In the genomic region with DNA sequence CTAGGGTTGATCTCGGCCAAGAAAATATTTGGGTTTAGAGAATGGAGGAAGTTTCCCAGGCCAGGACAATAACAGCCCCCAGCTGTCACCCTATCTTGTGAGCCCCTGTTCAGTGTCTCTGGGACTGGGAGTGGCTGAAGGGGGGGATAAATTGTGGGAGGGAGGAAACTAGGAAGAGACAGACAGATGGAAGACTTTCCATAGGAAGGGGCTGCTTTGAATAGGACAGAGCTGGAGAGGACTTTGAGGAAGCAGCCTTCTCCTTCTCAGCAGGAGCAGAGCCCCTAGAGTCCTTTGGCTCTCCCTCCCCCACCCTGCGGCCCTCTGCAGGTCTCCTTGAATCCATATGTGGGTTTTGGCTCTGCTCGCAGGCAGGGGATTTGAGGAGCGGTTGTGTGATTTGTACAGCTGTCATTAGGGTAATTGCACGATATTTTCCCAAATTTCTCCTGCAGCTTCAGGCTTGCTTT, we compare ENCODE assay signal across 13 mouse cellular contexts.
DNase-seq lines count a peak whose midpoint lies in the region; ATAC-seq and TF ChIP-seq lines count a peak whose summit lies in the region.
"Had no signal": no experiment of that assay in that cellular context is flagged by ENCODE, and none has a peak within 500 bp of the region (broad histone marks: within the 10 kb centered on the region; RNA-seq: fewer than 3 reads in every experiment).

No protein-coding gene starts in this region.

- no peaks in the 10 kb centered on the region for H3K36me3 ChIP-seq in forebrain, embryonic 16.5 days (ENCODE audit: control insufficient read depth, insufficient read depth)
- H3K36me3 ChIP-seq in forebrain, embryonic 12.5 days (replicated peaks) = no peaks in the 10 kb centered on the region
- H3K36me3 ChIP-seq in embryonic facial prominence, embryonic 14.5 days (ENCODE audit: control insufficient read depth, insufficient read depth, low read length) = no peaks in the 10 kb centered on the region
- no peaks in the 10 kb centered on the region for H3K36me3 ChIP-seq in intestine, embryonic 16.5 days (ENCODE audit: control insufficient read depth, insufficient read depth, low read length)
- no peaks in the 10 kb centered on the region for H3K36me3 ChIP-seq in midbrain, postnatal 0 days (ENCODE audit: insufficient read depth, low read length)
- H3K36me3 ChIP-seq: neural tube, embryonic 15.5 days had no signal

- peaks cover 7% of the 10 kb centered on the region; the same call in 1 of the 2 replicates for H3K4me1 ChIP-seq in forebrain, embryonic 16.5 days (replicated peaks; ENCODE audit: control insufficient read depth, insufficient read depth, low read length)
- peaks cover 15% of the 10 kb centered on the region; the same call in 1 of the 2 replicates for H3K4me1 ChIP-seq in forebrain, embryonic 12.5 days
- H3K4me1 ChIP-seq in embryonic facial prominence, embryonic 14.5 days (ENCODE audit: control insufficient read depth, insufficient read depth, low read length) = no peaks in the 10 kb centered on the region
- no peaks in the 10 kb centered on the region for H3K4me1 ChIP-seq in intestine, embryonic 16.5 days (ENCODE audit: control insufficient read depth, insufficient read depth, low read length)
- H3K4me1 ChIP-seq in midbrain, postnatal 0 days (ENCODE audit: insufficient read depth, low read length) = no peaks in the 10 kb centered on the region

- 0 out of 2 replicates have a peak, but pooled peaks have one; percentile 38 for ATAC-seq in forebrain, embryonic 16.5 days
- no peak for ATAC-seq in forebrain, embryonic 12.5 days (ENCODE audit: low FRiP score)
- peak; percentile 60 for ATAC-seq in embryonic facial prominence, embryonic 14.5 days (ENCODE audit: low read depth)
- ATAC-seq in intestine, embryonic 16.5 days = peak; percentile 66
- ATAC-seq in midbrain, postnatal 0 days (ENCODE audit: low FRiP score) = no peak
- ATAC-seq: hindbrain, postnatal 0 days had no signal

- DNase-seq in kidney, postnatal 10 days = peak; percentile 33
- no peak for DNase-seq in kidney, adult 18-20 months
- peak; percentile 79 for DNase-seq in embryonic facial prominence, embryonic 14.5 days (ENCODE audit: low spot score)
- DNase-seq in midbrain, postnatal 0 days (ENCODE audit: low spot score) = no peak
- no peak for DNase-seq in layer of hippocampus, postnatal 25 days (ENCODE audit: extremely low spot score in 1 of 2, low spot score in 1 of 2)
- DNase-seq: adrenal gland, postnatal 10 days; cerebellum, postnatal 36 days had no signal

- H3K4me3 ChIP-seq in forebrain, embryonic 16.5 days (replicated peaks; ENCODE audit: low read length) = no peak overlapping the region
- no peak overlapping the region for H3K4me3 ChIP-seq in forebrain, embryonic 12.5 days (replicated peaks)
- H3K4me3 ChIP-seq in embryonic facial prominence, embryonic 14.5 days (ENCODE audit: low read depth, low read length) = no peak overlapping the region
- H3K4me3 ChIP-seq in intestine, embryonic 16.5 days (ENCODE audit: low read length) = no peak overlapping the region
- H3K4me3 ChIP-seq in midbrain, postnatal 0 days (ENCODE audit: low read depth, low read length) = no peak overlapping the region
- H3K4me3 ChIP-seq: neural tube, embryonic 15.5 days had no signal

- H3K9ac ChIP-seq in forebrain, embryonic 16.5 days (replicated peaks; ENCODE audit: low read depth, low read length) = no peak overlapping the region
- H3K9ac ChIP-seq in forebrain, embryonic 12.5 days = no peak overlapping the region
- H3K9ac ChIP-seq in embryonic facial prominence, embryonic 14.5 days (ENCODE audit: low read depth, low read length) = no peak overlapping the region
- H3K9ac ChIP-seq in intestine, embryonic 16.5 days (ENCODE audit: low read depth, low read length) = no peak overlapping the region
- H3K9ac ChIP-seq in midbrain, postnatal 0 days (replicated peaks; ENCODE audit: low read length, poor library complexity, severe bottlenecking) = no peak overlapping the region
- H3K9ac ChIP-seq: neural tube, embryonic 15.5 days had no signal

- no peaks in the 10 kb centered on the region for H3K9me3 ChIP-seq in forebrain, embryonic 16.5 days (ENCODE audit: control insufficient read depth, low read length)
- H3K9me3 ChIP-seq in forebrain, embryonic 12.5 days = no peaks in the 10 kb centered on the region
- no peaks in the 10 kb centered on the region for H3K9me3 ChIP-seq in embryonic facial prominence, embryonic 14.5 days (ENCODE audit: control insufficient read depth, low read length)
- H3K9me3 ChIP-seq in intestine, embryonic 16.5 days (ENCODE audit: control insufficient read depth, low read length) = no peaks in the 10 kb centered on the region
- no peaks in the 10 kb centered on the region for H3K9me3 ChIP-seq in midbrain, postnatal 0 days (ENCODE audit: low read length)
- H3K9me3 ChIP-seq: neural tube, embryonic 15.5 days had no signal

- no peaks in the 10 kb centered on the region for H3K27me3 ChIP-seq in forebrain, embryonic 16.5 days (replicated peaks; ENCODE audit: control insufficient read depth, insufficient read depth, low read length)
- H3K27me3 ChIP-seq in forebrain, embryonic 12.5 days = peaks cover 30% of the 10 kb centered on the region
- H3K27me3 ChIP-seq in embryonic facial prominence, embryonic 14.5 days (replicated peaks; ENCODE audit: control insufficient read depth, insufficient read depth, low read length) = peaks cover 7% of the 10 kb centered on the region
- H3K27me3 ChIP-seq in intestine, embryonic 16.5 days (replicated peaks; ENCODE audit: control insufficient read depth, insufficient read depth, low read length) = no peaks in the 10 kb centered on the region; the same call in 1 of the 2 replicates
- H3K27me3 ChIP-seq in midbrain, postnatal 0 days (ENCODE audit: insufficient read depth, low read length) = no peaks in the 10 kb centered on the region

- WGBS in forebrain, embryonic 16.5 days = 45% methylated on average over 5 of the region's 5 CpGs
- WGBS in forebrain, embryonic 12.5 days = 56% methylated on average over 5 of the region's 5 CpGs
- 40% methylated on average over 4 of the region's 5 CpGs for WGBS in embryonic facial prominence, embryonic 14.5 days
- 40% methylated on average over 5 of the region's 5 CpGs for WGBS in intestine, embryonic 16.5 days
- WGBS in midbrain, postnatal 0 days = 69% methylated on average over 4 of the region's 5 CpGs

- no peak overlapping the region for H3K27ac ChIP-seq in forebrain, embryonic 16.5 days (ENCODE audit: low read length)
- no peak overlapping the region for H3K27ac ChIP-seq in forebrain, embryonic 12.5 days
- no peak overlapping the region for H3K27ac ChIP-seq in embryonic facial prominence, embryonic 14.5 days (replicated peaks; ENCODE audit: low read depth, low read length)
- peak overlapping the region; percentile 54 for H3K27ac ChIP-seq in intestine, embryonic 16.5 days (ENCODE audit: low read length)
- H3K27ac ChIP-seq in midbrain, postnatal 0 days (ENCODE audit: low read depth, low read length) = no peak overlapping the region
- H3K27ac ChIP-seq: hindbrain, postnatal 0 days; neural tube, embryonic 15.5 days had no signal

- no peak overlapping the region for H3K4me2 ChIP-seq in forebrain, embryonic 16.5 days (ENCODE audit: low read length)
- no peak overlapping the region for H3K4me2 ChIP-seq in forebrain, embryonic 12.5 days
- H3K4me2 ChIP-seq in embryonic facial prominence, embryonic 14.5 days (ENCODE audit: low read depth, low read length) = no peak overlapping the region
- H3K4me2 ChIP-seq in intestine, embryonic 16.5 days (ENCODE audit: low read depth, low read length) = no peak overlapping the region
- no peak overlapping the region for H3K4me2 ChIP-seq in midbrain, postnatal 0 days (ENCODE audit: low read depth, low read length, poor library complexity, severe bottlenecking)
- H3K4me2 ChIP-seq: liver, embryonic 11.5 days; neural tube, embryonic 15.5 days had no signal

- no peak for TF ChIP-seq CTCF in midbrain, postnatal 0 days (IDR thresholded peaks at IDR 0.05)

Comparison
In these comparisons a context has a peak if more than half of its experiments do, and no peak if none do; other contexts are left out.
1. ATAC-seq: peak in forebrain, embryonic 16.5 days (single experiment), embryonic facial prominence, embryonic 14.5 days (single experiment) and intestine, embryonic 16.5 days (single experiment); none in forebrain, embryonic 12.5 days (single experiment) and midbrain, postnatal 0 days (single experiment).
2. DNase-seq: peak in kidney, postnatal 10 days (single experiment) and embryonic facial prominence, embryonic 14.5 days (single experiment); none in kidney, adult 18-20 months (single experiment), midbrain, postnatal 0 days (single experiment) and layer of hippocampus, postnatal 25 days (0 of 2).